Mouse (Mus musculus) cerebellum, adult 11-12 months (tissue): ENCODE results near the gene Coa7.

Experiments used
- DNase-seq: peaks from one replicate; pipeline ENCODE4 v3.0.0; 2022

Coa7 gene

DNA sequence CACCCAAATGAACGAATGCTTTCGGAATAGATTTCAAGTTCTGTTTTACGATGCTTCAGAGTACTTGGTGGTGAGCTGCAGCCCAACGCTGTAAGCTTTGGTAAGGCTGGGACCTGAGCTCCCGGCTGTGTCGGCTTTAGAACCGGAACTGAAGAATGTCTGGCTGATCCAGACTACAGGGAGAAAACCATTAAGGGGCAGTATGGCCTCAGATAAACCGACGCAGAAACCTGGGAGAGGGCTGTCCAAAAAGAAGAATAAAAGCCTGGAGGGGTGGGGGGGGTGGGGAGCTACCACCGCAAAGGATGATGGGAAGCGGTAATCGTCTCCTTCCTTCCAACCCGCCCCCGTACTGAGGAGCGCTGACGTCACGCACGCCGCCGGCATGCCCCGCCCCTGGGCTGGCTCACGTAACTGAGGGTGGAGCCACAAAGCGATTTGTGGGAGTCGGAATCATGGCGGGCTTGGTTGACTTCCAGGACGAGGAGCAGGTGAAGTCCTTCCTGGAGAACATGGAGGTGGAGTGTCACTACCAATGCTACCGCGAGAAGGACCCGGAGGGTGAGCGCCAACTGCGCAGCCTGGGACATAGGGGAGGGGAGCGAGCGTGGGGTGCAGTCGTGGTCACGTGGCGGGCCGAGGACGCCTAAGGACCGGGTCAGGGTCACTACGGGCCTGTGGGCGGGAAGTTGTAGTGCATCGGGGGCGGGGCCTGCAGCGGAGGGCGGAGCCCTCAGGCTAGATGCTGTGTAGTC is at the start of gene Coa7:
Gene Coa7, plus strand, starts transcription at position 411 of the 755 bp plus-strand sequence.
- DNase-seq: peak; percentile 97

DNA sequence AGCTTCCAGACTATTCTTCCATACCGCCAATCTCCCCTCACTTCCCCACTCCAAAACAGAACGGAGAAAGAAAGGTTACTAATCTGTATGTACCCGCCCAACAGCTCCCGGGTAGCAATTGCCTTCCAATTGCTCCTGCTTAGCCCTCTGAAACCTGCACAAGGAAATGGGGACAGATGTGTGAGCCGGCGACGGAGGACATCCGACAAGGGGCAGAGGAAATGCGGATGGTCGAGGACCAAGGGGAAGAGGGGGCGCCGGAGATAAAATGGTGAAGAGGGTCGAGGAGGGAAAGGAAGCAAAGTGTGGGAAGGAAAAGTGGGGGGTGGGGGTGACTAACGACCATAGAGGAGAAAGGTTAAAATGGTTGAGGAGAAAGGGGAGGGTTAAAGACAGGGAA is 27.7 kb upstream of the Coa7 start:
- DNase-seq: no peak

DNA sequence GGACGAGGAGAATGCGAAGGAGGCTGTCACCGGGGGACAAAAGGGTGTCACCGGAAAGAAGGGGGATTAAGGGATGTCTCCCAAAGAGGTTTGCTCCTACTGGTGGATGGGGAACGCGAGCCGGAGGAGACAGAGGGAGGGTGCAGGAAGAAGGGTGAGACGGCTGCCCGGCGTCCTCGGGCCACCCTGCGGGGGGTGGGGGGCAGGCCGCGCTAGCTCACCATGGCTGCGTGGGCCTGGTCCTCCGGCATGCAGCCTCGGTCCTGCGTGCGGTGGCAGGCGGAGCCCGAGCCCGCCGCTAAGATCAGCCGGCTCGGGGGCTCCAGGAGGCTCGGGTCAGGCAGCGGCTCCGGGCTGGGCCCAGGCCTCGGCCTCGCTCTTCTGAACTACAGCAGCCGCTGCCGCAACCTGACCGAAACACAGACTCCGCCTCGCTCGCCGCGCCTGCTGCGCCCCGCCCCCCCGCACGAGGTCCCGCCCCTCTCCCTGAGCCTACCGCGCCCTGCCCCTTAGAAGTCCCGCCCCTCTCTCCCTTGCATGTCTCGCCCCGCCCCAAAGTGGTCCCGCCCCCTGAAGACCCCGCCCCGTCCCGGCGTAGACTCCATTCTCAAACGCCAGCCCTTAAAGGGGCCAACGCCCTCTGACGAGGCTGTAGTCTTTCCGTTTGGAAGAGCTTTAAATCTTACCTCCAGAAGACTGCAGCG is 27.1 kb upstream of the Coa7 start, which contains the start of gene Zyg11b:
Gene Zyg11b, minus strand, starts transcription at position 427 of the 704 bp plus-strand sequence.
- peak; percentile 85 for DNase-seq

GRCm38 (mm10) chr4:108302296-108302890 is 25.5 kb upstream of the Coa7 start:
- no peak for DNase-seq

DNA sequence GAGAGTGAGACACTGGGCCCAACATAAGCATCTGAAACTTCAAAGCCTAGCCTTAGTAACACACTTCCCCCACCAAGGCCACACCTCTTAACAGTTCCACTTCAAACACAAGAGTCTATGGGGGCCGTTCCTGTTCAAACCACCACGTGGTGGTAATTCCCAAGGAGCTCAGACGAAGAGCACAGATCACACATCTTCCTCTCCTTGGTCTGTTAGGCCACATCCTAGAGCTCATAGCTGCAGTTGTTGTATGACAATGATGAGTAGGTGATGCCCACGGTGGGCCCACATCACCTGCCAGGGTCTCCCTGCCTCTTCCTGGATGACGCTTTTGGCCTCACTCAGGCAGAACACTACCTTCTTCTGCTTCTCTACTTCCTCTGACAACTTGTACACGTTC is 17.2 kb upstream of the Coa7 start:
- DNase-seq: no peak

- DNase-seq: no peak
Observed at GRCm38 (mm10) chr4:108314041-108314440, 13.9 kb upstream of the Coa7 start.

DNA sequence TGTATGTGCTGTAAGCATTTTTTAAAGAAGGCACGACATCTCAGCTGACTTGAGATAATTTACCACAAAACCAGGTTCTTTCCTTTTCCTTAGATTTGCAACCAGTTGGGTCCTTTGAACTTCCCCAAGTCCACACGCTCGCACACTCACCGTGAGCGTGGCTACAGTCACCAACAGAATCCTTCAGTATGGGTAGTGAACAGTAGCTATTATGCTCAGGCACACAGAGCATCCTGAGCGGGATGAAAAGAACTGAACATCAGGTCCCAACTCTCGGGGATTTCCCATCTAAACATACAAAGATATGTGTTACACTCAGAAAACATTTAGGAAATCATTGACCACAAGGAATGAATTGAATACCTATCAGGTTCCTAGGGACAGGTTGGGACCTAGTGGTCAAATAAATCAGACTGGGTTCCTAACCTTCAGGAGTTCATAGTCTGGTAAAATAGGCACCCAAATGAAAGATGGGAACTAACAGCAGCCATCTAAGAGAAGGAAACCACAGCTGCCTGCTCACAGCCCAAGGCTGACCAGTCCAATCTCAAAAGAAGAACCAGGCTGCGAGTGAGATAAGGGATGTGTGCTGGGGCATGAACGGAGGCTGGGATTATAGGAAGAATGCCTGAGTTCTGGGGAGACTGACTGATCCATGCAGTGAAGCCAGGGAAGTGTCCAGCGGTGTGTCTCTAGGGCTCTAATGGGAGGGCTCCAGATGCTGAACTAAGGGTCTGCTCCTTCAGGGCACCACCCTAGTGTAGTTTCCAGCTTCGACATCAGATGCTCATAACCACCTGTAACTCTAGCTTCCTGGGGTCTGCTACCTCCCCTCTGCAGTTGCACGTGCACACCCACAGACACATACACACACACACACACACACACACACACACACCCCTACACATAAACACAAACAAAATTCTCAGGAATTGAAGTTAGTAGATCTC is 10.0 kb upstream of the Coa7 start:
- DNase-seq: no peak

DNA sequence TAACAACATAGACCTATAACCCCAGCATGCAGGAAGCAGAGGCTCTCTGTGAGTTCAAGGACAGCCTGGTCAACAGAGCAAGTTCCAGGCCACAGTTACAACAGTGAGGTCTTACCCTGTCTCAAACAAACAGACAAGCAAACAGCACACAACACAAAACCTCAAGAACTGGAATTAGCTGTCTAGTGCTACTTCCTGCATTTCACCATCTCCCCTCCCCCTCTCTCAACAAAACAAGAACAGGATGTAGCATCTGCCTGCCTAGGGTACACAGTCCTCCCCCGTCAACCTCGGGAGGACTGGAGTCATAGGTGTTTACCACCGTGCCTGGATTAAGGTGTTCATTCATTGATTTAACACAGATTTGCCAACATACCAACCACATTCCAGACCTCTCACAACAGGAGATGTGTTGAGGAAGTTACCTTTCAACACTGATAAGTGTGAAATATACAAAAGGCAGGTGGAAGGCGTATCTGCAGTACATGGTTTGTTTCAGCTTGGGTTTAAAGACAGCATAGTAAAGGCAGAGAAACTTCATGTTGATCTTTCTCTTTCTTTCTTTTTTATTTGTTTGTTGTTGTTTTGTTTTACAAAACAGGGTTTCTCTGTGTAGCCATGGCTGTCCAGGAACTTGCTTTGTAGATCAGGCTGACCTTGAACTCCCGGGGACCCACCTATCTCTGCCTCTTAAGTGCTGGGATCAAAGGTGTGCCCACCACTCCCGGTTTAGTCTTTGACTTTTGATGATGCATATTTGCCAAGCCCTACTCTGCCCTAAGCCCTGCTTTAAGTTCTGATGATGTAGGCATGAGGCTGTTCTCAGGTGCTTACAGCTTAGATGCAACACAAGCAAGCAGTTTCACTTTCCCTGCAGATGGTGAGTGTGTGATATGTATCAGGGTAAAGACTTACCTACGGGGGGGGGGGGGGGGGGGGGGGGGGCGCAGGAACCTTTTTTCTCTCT is 9.0 kb upstream of the Coa7 start:
- DNase-seq: no peak

GRCm38 (mm10) chr4:108319747-108320146 is 8.2 kb upstream of the Coa7 start:
- no peak for DNase-seq

DNA sequence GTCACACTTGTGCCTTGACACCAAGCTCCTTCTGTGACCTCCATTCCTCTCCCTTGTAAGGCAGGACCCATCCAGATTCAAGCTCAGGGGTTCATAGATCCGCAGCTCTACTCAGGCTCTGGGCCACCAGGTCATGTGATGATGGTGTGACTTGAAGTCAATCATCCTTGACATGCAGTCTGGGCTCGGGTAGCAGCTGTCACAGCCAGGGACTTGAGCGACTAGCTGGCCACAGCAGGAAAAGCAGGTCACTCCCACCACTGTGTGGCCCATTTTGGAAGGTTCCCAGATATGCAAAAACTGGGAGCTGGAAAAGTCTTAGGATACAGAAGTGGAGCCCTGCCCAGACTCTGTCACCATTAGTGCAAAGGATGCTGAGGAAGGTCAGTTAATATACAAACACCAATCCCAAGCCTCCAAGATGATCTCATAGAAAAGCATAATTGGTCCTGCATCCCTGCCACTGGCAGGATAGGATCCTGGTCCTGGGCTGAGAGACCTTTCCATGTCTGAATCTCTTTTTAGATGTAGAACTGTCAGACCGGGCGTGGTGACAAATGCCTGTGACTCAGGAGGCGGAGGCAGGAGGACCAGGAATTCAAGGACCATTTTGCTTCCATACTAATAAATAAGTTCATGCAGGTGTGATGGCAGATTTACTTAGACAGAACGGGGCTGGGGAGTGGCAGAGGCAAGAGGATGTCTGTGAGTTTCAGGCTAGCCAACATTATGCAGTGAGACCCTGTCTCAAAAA is 7.1 kb upstream of the Coa7 start:
- no peak for DNase-seq

- no peak for DNase-seq
Observed at GRCm38 (mm10) chr4:108323588-108323987, 4.4 kb upstream of the Coa7 start.

DNA sequence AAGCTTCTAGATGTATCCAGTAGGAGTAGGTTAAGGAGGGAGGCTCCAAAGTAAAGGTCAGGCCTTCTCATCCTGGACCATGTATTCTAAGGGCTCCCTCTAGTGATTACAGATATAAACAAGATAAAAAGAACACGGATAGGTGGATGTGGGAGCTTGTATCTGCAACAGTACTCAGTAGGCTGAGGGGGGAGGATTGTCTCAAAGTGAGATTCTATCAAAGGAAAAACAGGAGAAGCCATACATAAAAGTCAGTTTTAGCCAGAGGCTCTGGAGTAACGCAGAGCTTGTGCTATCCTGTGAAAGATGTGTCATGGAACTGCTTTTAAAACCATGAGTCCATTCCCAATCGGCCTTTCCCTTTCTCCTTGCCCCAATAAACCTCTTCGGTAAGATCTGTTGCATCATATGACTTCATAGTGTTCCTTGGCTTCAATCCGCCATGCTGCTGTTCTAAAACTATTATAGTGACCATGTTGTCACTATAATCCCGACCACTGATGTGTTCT is 815 bp upstream of the Coa7 start:
- DNase-seq: peak; percentile 45

DNA sequence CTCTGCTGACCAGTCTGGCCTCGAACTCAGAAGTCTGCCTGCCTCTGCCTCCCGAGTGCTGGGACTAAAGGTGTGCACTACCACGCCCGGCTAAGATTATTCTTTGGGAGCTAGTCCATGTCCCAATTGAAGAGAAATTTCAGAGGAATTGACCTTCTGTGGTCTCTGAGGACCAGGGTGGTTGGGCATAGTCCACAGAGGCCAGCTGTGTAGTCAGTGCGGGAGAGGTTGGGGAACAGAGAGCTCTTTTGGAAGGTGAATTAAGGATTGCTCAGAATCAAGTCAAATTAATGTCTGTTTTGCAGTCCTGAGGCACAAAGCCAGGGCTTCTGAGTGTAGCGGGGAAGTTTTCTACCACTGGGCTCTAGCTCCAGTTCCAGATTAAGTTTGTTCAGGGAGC is 1.9 kb downstream of the Coa7 start:
- peak; percentile 21 for DNase-seq

- DNase-seq: peak; percentile 23
Observed at GRCm38 (mm10) chr4:108332041-108332440, 4.1 kb downstream of the Coa7 start.

DNA sequence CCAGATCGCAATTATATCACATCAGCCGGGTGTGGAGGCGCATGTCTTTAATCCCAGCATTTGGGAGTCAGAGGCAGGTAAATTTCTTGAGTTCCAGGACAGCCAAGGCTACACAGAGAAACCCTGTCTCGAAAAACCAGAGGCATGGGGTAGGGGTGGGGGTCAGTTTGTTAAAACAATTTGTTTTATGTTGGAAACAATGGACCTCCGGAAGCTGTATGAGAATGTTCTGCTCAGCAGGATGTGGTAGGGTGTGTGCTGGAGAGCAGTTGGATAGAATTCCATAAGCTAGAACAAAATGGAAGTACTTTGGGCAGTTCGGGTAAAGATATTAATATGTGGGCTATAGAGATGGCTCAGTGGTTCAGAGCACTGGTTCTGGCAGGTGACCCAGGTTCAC is 7.5 kb downstream of the Coa7 start:
- no peak for DNase-seq

GRCm38 (mm10) chr4:108336765-108337164 is 8.8 kb downstream of the Coa7 start:
- no peak for DNase-seq

- no peak for DNase-seq
Observed at GRCm38 (mm10) chr4:108337817-108338216, 9.9 kb downstream of the Coa7 start.

DNA sequence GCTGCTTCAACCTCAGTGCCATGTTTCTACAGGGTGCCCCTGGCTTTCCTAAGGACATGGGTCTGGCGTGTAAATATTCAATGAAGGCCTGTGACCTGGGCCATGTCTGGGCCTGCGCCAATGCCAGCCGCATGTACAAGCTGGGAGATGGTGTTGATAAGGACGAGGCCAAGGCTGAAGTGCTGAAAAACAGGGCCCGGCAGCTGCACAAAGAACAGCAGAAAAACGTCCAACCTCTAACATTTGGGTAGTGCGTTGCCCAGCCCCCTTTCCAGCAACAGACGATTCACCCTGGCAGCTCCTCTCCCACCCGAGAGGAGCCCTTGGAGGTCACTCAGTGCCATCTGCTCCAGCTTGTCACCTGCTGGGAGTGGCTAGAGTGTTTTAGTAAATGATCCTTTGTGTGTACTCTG is 10.4 kb downstream of the Coa7 start:
- DNase-seq: peak; percentile 65

DNA sequence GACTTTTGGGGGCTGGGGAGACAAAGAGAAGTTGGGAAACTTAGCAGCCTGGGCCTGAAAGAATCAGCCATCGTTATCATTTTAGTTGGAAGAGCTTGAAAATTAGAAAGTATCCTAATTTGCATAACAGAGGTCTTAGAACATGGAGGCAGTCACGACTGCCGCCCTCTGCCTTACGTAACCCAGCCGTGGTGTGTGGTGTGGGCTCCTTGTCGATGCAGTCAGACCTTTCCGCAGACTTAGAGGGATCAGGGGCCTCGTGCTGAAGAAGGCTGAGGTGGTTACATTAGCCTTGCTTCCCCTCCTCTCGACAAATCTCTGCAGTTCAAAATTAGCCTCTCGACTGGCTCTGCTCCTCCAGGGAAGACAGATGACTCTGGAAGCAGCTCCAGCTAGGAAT is 10.9 kb downstream of the Coa7 start:
- DNase-seq: peak; percentile 21

DNA sequence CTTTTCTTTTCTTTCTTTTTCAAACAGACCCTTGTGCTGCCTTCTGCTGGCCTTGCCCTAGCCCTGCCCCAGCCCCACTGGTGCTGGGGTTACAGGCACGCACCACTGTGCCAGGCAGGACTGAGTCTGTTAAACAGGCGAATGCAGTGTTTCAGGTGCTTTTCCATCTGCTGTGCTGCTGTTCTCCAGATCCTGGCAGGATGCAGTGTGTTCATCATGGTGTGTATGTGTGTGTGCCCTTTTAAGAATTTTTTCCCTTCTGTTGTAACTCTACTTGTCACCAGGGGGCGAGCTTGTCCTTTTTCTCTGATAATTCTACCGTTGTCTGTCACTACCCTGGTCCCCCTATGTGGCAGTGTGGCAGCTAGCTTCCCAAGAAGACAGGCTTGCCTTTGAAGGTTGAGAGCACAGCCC is 11.3 kb downstream of the Coa7 start:
- peak; percentile 58 for DNase-seq
